Mouse (Mus musculus) liver, postnatal 0 days (tissue): ENCODE measurements at regions not wholly inside any gene's neighbourhood (a gene's known extent, or its start where the extent isn't known, plus 50 kb on each side); places are given as distances from the start of the nearest gene placed in this dataset.

ENCODE experiments used
- ATAC-seq: fragments of 200-750 bp; cut with Nextera tagmentation; 2 replicates; pipeline ENCODE4 v1.8.0; 2017; ENCODE audit warnings: mild to moderate bottlenecking, moderate library complexity
- DNase-seq: peaks from one replicate; pipeline ENCODE4 v3.0.0-alpha.2; 2016
- H3K27ac ChIP-seq: fragments of 300-500 bp; sonication (generic); 2 replicates; pipeline ENCODE4 v1.5.1; 2014; ENCODE audit warnings: antibody characterized with exemption, moderate library complexity, mild to moderate bottlenecking, low read depth
- H3K27me3 ChIP-seq: fragments of 300-500 bp; sonication (generic); 2 replicates; pipeline ENCODE4 v1.6.1; 2014; ENCODE audit warnings: low read length, control low read depth, mixed read lengths; ENCODE audit not compliant: insufficient read depth
- H3K36me3 ChIP-seq: fragments of 300-500 bp; sonication (generic); replicated peaks from 2 replicates; pipeline ENCODE4 v1.6.1; 2014; ENCODE audit warnings: mild to moderate bottlenecking, control low read depth, low read length, moderate library complexity, mixed read lengths; ENCODE audit not compliant: insufficient read depth
- H3K4me1 ChIP-seq: fragments of 300-500 bp; sonication (generic); 2 replicates; pipeline ENCODE4 v1.6.1; 2014; ENCODE audit warnings: antibody characterized with exemption, mild to moderate bottlenecking, control low read depth; ENCODE audit not compliant: insufficient read depth
- H3K4me2 ChIP-seq: fragments of 300-500 bp; sonication (generic); 2 replicates; pipeline ENCODE4 v1.6.1; 2014; ENCODE audit warnings: low read depth, mild to moderate bottlenecking, low read length, moderate library complexity, mixed read lengths
- H3K4me3 ChIP-seq: fragments of 300-500 bp; sonication (generic); 2 replicates; pipeline ENCODE4 v1.5.1; 2014; ENCODE audit warnings: low read depth, low read length
- H3K9ac ChIP-seq: fragments of 300-500 bp; sonication (generic); replicated peaks from 2 replicates; pipeline ENCODE4 v1.6.1; 2014; ENCODE audit warnings: mild to moderate bottlenecking, moderate library complexity
- H3K9me3 ChIP-seq: fragments of 300-500 bp; sonication (generic); 2 replicates; pipeline ENCODE4 v1.6.1; 2016; ENCODE audit warnings: mild to moderate bottlenecking, control low read depth, low read length, mixed read lengths
- CTCF ChIP-seq: sonication (generic); IDR thresholded peaks from 2 replicates; pipeline ENCODE4 v1.5.1; 2016; ENCODE audit warnings: antibody characterized with exemption, low read depth
- EP300 ChIP-seq: IDR thresholded peaks from 2 replicates; pipeline ENCODE4 v1.6.1; 2016; ENCODE audit warnings: antibody characterized with exemption, low read depth, mild to moderate bottlenecking
- WGBS: fragments of 180-500 bp; shearing (Covaris S2); extraction: QIAGEN DNeasy Blood & Tissue Kit; methylation state at CpG from one replicate; pipeline ENCODE4 v1.1.7; 2014; ENCODE audit not compliant: insufficient replicate concordance; 5-methylcytosine and 5-hydroxymethylcytosine counted together

DNA sequence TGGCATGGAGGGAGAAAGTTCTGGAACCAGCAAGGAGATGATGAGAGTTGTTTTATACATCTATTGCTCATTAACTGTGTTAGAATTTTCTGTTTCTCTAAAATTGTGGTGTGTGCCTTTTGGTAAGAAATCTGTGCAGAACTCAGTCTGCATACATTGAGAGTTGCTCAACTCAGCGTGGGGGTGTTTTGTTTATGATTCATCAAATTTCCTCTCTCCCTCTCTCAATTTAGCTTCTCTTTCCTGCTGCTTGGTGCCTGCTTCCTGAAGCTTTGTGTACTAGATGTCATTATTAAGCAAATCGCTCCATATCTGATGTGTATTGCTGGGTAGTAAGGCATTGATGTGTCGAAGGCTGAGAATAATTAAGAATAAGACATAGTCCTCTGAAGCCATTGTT is 81.4 kb upstream of the Eif4g2 start:
- 62% methylated on average over 3 of the region's 3 CpGs for WGBS
- no peak overlapping the region for H3K9ac ChIP-seq
- H3K27ac ChIP-seq: no peak overlapping the region
- no peaks in the 10 kb centered on the region for H3K36me3 ChIP-seq
- no peak overlapping the region for H3K4me3 ChIP-seq
- no peaks in the 10 kb centered on the region for H3K9me3 ChIP-seq
- H3K4me2 ChIP-seq: no peak overlapping the region
- no peaks in the 10 kb centered on the region for H3K27me3 ChIP-seq
- ATAC-seq: no peak
- DNase-seq: no peak
- H3K4me1 ChIP-seq: no peaks in the 10 kb centered on the region
- TF ChIP-seq CTCF (no peak), EP300 (no peak)

DNA sequence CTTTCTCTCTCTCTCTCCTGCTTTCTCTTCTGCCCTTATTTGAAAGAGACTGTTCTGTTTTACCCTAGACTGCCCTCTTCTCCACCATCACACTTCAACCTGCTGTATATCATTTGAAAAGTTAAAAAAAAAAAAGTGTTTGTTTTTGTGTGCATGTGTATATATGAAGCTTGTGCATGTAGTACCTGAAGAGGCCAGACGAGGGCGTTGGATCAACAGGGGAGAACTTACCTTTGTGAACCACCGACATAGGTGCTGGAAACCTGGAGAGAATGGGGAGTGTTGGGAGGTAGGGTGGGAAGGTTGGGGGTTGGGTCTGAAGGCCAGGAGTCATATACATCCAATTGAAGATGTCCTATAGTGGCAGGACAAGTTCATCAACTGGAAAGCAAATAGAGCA is 81.0 kb upstream of the Eif4g2 start:
- no peaks in the 10 kb centered on the region for H3K27me3 ChIP-seq

GRCm38 (mm10) chr7:111163321-111163720 is 80.5 kb upstream of the Eif4g2 start:
- Histone ChIP-seq H3K9me3 (no peaks in the 10 kb centered on the region), H3K4me2 (no peak overlapping the region), H3K4me3 (no peak overlapping the region), H3K36me3 (no peaks in the 10 kb centered on the region), H3K27ac (no peak overlapping the region), H3K27me3 (no peaks in the 10 kb centered on the region), H3K4me1 (no peaks in the 10 kb centered on the region), H3K9ac (no peak overlapping the region)
- TF ChIP-seq CTCF (no peak), EP300 (no peak)
- WGBS: 85% methylated on average over 8 of the region's 8 CpGs
- DNase-seq: no peak
- ATAC-seq: no peak

More for the DNA sequence above, 81.0 kb upstream of the Eif4g2 start:
- ATAC-seq (no peak), DNase-seq (peak; percentile 53)
- H3K4me1 ChIP-seq: no peaks in the 10 kb centered on the region
- H3K27ac ChIP-seq: no peak overlapping the region
- H3K9me3 ChIP-seq: no peaks in the 10 kb centered on the region
- 40% methylated on average over 3 of the region's 3 CpGs for WGBS
- H3K36me3 ChIP-seq: no peaks in the 10 kb centered on the region
- TF ChIP-seq EP300 (no peak), CTCF (peak; percentile 62)
- H3K9ac ChIP-seq: no peak overlapping the region
- H3K4me3 ChIP-seq: no peak overlapping the region
- no peak overlapping the region for H3K4me2 ChIP-seq

- ATAC-seq (no peak), DNase-seq (no peak)
- no peak for TF ChIP-seq EP300
- TF ChIP-seq CTCF: no peak
- H3K4me1 ChIP-seq: no peaks in the 10 kb centered on the region
- H3K27ac ChIP-seq: no peak overlapping the region
- no peak overlapping the region for H3K4me3 ChIP-seq
- H3K36me3 ChIP-seq: no peaks in the 10 kb centered on the region
- no peak overlapping the region for H3K9ac ChIP-seq
- H3K4me2 ChIP-seq: no peak overlapping the region
- H3K9me3 ChIP-seq: no peaks in the 10 kb centered on the region
- 71% methylated on average over 6 of the region's 6 CpGs for WGBS
- no peaks in the 10 kb centered on the region for H3K27me3 ChIP-seq
Measured at GRCm38 (mm10) chr7:111158791-111159286, 76.0 kb upstream of the Eif4g2 start.

DNA sequence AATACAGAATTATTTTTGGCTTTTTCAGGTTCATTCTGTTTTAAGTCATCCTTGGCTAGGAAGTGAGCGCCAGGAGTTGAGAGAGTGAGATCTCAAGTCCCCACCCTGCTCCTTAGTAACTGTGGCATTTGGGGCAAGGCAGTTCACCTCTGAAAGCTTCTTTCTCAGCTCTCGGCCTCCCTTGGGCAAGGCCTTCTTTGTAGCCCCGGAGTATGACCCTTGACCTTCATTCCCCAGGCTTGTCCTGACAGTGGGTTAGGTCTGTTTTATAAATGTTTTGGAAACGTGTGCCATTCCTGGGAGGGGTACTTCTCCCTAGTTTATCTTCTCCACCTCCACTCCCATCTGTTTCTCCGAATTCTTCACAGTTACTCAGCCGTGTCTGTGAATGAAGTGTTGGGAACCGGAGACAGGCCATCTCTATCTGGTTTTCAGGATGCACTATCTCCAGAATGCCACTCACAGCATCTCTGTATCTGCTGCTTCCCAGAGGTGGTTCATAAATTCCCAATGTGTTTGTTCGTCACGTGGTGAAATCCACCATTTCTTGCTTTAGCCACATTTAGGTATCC is 75.0 kb upstream of the Eif4g2 start:
- Histone ChIP-seq H3K27me3 (no peaks in the 10 kb centered on the region), H3K9ac (no peak overlapping the region), H3K27ac (no peak overlapping the region), H3K4me1 (no peaks in the 10 kb centered on the region), H3K36me3 (no peaks in the 10 kb centered on the region), H3K4me3 (no peak overlapping the region), H3K9me3 (no peaks in the 10 kb centered on the region), H3K4me2 (no peak overlapping the region)
- TF ChIP-seq EP300 (no peak), CTCF (no peak)
- DNase-seq: no peak
- 73% methylated on average over 9 of the region's 9 CpGs for WGBS
- ATAC-seq: no peak

- no peak for ATAC-seq
- WGBS: 41% methylated on average over 6 of the region's 6 CpGs
- no peaks in the 10 kb centered on the region for H3K4me1 ChIP-seq
Measured at GRCm38 (mm10) chr7:111157287-111157686, 74.5 kb upstream of the Eif4g2 start.

More at GRCm38 (mm10) chr7:111157287-111157686, 74.5 kb upstream of the Eif4g2 start:
- H3K36me3 ChIP-seq: no peaks in the 10 kb centered on the region
- no peak for DNase-seq
- H3K9me3 ChIP-seq: no peaks in the 10 kb centered on the region
- H3K27ac ChIP-seq: no peak overlapping the region
- H3K27me3 ChIP-seq: no peaks in the 10 kb centered on the region
- no peak overlapping the region for H3K4me2 ChIP-seq
- H3K4me3 ChIP-seq: no peak overlapping the region
- no peak overlapping the region for H3K9ac ChIP-seq
- TF ChIP-seq CTCF (no peak), EP300 (no peak)
